Comparison of ENCODE assay signal across 10 mouse cellular contexts in the genomic region with DNA sequence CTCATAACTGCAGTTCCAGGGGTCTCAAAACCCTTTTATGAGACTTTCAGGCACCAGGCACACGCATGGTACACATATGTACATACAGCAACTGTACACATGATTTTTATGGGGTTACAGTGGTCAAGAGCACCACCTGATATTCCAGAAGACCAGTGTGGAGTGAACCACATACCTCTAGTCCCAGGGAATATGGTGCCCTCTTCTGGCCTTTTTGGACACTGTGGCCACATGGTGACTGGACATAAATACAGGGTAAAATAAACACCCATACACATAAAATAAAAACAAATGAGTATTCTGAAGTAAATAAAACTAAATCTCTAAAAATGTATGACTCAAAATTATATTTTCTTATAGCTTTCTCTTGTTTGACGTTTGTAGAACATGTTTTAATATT. TPM values are rescaled to one million over a fixed set of nuclear protein-coding genes. Genes with fewer than 3 reads are reported as not detected.
A peak's percentile ranks its signal among the peaks of the same experiment; 100 is the strongest.
DNase-seq lines count a peak whose midpoint lies in the region; ATAC-seq and TF ChIP-seq lines count a peak whose summit lies in the region.
"Had no signal": no experiment of that assay in that cellular context is flagged by ENCODE, and none has a peak within 500 bp of the region (broad histone marks: within the 10 kb centered on the region; RNA-seq: fewer than 3 reads in every experiment).

No protein-coding gene starts in this region.

- peak; percentile 12 for DNase-seq in hindbrain, postnatal 0 days (ENCODE audit: low spot score)
- DNase-seq in 416B (ENCODE audit: low read depth) (peak; percentile 85), MEL (ENCODE audit: low read depth, low spot score) (peak; percentile 22)
- peak; percentile 17 for DNase-seq in lung, adult 2 months
- DNase-seq in B cell, adult 2 months, result no peak

- H3K27ac ChIP-seq in hindbrain, postnatal 0 days, result no peak overlapping the region
- no peak overlapping the region for H3K27ac ChIP-seq in hindbrain, embryonic 16.5 days (ENCODE audit: low read depth, low read length)
- H3K27ac ChIP-seq in MEL (ENCODE audit: control insufficient read depth, low read depth, low read length), result no peak overlapping the region
- no peak overlapping the region for H3K27ac ChIP-seq in forebrain, embryonic 16.5 days (ENCODE audit: low read length)
- H3K27ac ChIP-seq: limb, embryonic 13.5 days; neural tube, embryonic 12.5 days had no signal

- H3K4me1 ChIP-seq in hindbrain, postnatal 0 days (ENCODE audit: insufficient read depth, low read length), result no peaks in the 10 kb centered on the region
- no peaks in the 10 kb centered on the region for H3K4me1 ChIP-seq in hindbrain, embryonic 16.5 days (ENCODE audit: control insufficient read depth, insufficient read depth, low read depth, low read length)
- peaks cover 0 to 14% of the 10 kb centered on the region in 2 experiments; a peak in 2 of 4 replicates for H3K4me1 ChIP-seq in MEL (ENCODE audit: control insufficient read depth in 1 of 2, insufficient read depth in 2 of 2, low read length in 2 of 2)
- H3K4me1 ChIP-seq in lung, adult 2 months (ENCODE audit: control insufficient read depth, insufficient read depth, low read length), result peaks cover 9% of the 10 kb centered on the region
- H3K4me1 ChIP-seq in forebrain, embryonic 16.5 days (replicated peaks; ENCODE audit: control insufficient read depth, insufficient read depth, low read length), result no peaks in the 10 kb centered on the region
- H3K4me1 ChIP-seq: limb, embryonic 13.5 days; neural tube, embryonic 12.5 days had no signal

- peak; percentile 51; the same call in 1 of the 2 replicates for TF ChIP-seq CTCF in hindbrain, postnatal 0 days (IDR thresholded peaks at IDR 0.05; ENCODE audit: low read depth)
- peak; percentile 17 to 27 (median 18); a peak in 4 of 6 replicates for TF ChIP-seq CTCF in MEL (IDR thresholded peaks at IDR 0.05 in 2 of 3, conservative IDR thresholded peaks at IDR 0.05 in 1 of 3; ENCODE audit: control insufficient read depth in 1 of 3, insufficient read depth in 1 of 3, low read depth in 2 of 3, low read length in 3 of 3, poor library complexity in 1 of 3, severe bottlenecking in 1 of 3)
- peak; percentile 18; the same call in 1 of the 2 replicates for TF ChIP-seq CTCF in lung, adult 2 months (IDR thresholded peaks at IDR 0.05; ENCODE audit: insufficient read depth, low read length)

- TF ChIP-seq POLR2A in MEL (IDR thresholded peaks at IDR 0.05; ENCODE audit: control insufficient read depth in 1 of 2, insufficient read depth in 1 of 2, low read depth in 1 of 2, low read length in 2 of 2, poor library complexity in 1 of 2), result no peak
- TF ChIP-seq POLR2A in lung, adult 2 months (IDR thresholded peaks at IDR 0.05; ENCODE audit: borderline replicate concordance, extremely low read depth, low read depth, low read length), result no peak

- H3K9ac ChIP-seq in hindbrain, postnatal 0 days (replicated peaks; ENCODE audit: low read length), result no peak overlapping the region
- H3K9ac ChIP-seq in hindbrain, embryonic 16.5 days (ENCODE audit: low read depth, low read length), result no peak overlapping the region
- no peak overlapping the region for H3K9ac ChIP-seq in MEL (ENCODE audit: control insufficient read depth, low read depth, low read length, poor library complexity, severe bottlenecking)
- no peak overlapping the region for H3K9ac ChIP-seq in forebrain, embryonic 16.5 days (replicated peaks; ENCODE audit: low read depth, low read length)
- H3K9ac ChIP-seq: limb, embryonic 13.5 days; neural tube, embryonic 12.5 days had no signal

- no peaks in the 10 kb centered on the region for H3K79me2 ChIP-seq in MEL (ENCODE audit: control insufficient read depth, insufficient read depth, low read length, poor library complexity)

- H3K36me3 ChIP-seq in hindbrain, postnatal 0 days (ENCODE audit: insufficient read depth, low read length), result no peaks in the 10 kb centered on the region
- H3K36me3 ChIP-seq in hindbrain, embryonic 16.5 days (ENCODE audit: control insufficient read depth, insufficient read depth, low read length), result no peaks in the 10 kb centered on the region
- peaks cover 0 to 5% of the 10 kb centered on the region in 2 experiments; a peak in 2 of 4 replicates for H3K36me3 ChIP-seq in MEL (ENCODE audit: control insufficient read depth in 1 of 2, insufficient read depth in 2 of 2, low read length in 2 of 2)
- H3K36me3 ChIP-seq in forebrain, embryonic 16.5 days (ENCODE audit: control insufficient read depth, insufficient read depth), result no peaks in the 10 kb centered on the region
- H3K36me3 ChIP-seq: limb, embryonic 13.5 days; neural tube, embryonic 12.5 days had no signal

- WGBS in hindbrain, postnatal 0 days, result 76% methylated on average over 2 of the region's 2 CpGs
- WGBS in hindbrain, embryonic 16.5 days, result 69% methylated on average over 2 of the region's 2 CpGs
- WGBS in lung, adult 2 months, result 73% methylated on average over 2 of the region's 2 CpGs
- WGBS in forebrain, embryonic 16.5 days, result 63% methylated on average over 2 of the region's 2 CpGs

- H3K4me3 ChIP-seq in hindbrain, postnatal 0 days (ENCODE audit: low read length), result no peak overlapping the region
- no peak overlapping the region for H3K4me3 ChIP-seq in hindbrain, embryonic 16.5 days (ENCODE audit: low read length)
- no peak overlapping the region for H3K4me3 ChIP-seq in MEL (ENCODE audit: control insufficient read depth in 1 of 2, insufficient read depth in 1 of 2, low read depth in 2 of 2, low read length in 2 of 2)
- H3K4me3 ChIP-seq in lung, adult 2 months (replicated peaks; ENCODE audit: extremely low read depth, low read depth, low read length), result no peak overlapping the region
- H3K4me3 ChIP-seq in forebrain, embryonic 16.5 days (replicated peaks; ENCODE audit: low read length), result no peak overlapping the region
- H3K4me3 ChIP-seq: limb, embryonic 13.5 days; neural tube, embryonic 12.5 days had no signal

- TF ChIP-seq EP300 in MEL (IDR thresholded peaks at IDR 0.05; ENCODE audit: low read depth in 1 of 2, low read length in 2 of 2), result no peak

- no peak; the same call in 1 of the 2 replicates for TF ChIP-seq RAD21 in MEL (IDR thresholded peaks at IDR 0.05; ENCODE audit: low read depth, low read length)

- ATAC-seq in hindbrain, postnatal 0 days, result peak; percentile 40; the same call in 1 of the 2 replicates
- ATAC-seq in hindbrain, embryonic 16.5 days, result no peak
- ATAC-seq in forebrain, embryonic 16.5 days, result no peak

- no peak overlapping the region for H3K4me2 ChIP-seq in hindbrain, postnatal 0 days (ENCODE audit: low read depth, low read length)
- H3K4me2 ChIP-seq in hindbrain, embryonic 16.5 days (ENCODE audit: low read length), result no peak overlapping the region
- H3K4me2 ChIP-seq in forebrain, embryonic 16.5 days (ENCODE audit: low read length), result no peak overlapping the region
- H3K4me2 ChIP-seq: limb, embryonic 13.5 days; neural tube, embryonic 12.5 days had no signal

- H3K9me3 ChIP-seq in hindbrain, postnatal 0 days (ENCODE audit: low read length), result no peaks in the 10 kb centered on the region
- no peaks in the 10 kb centered on the region for H3K9me3 ChIP-seq in hindbrain, embryonic 16.5 days (ENCODE audit: control insufficient read depth, low read length)
- H3K9me3 ChIP-seq in MEL (replicated peaks; ENCODE audit: insufficient read depth, low read length), result no peaks in the 10 kb centered on the region
- H3K9me3 ChIP-seq in forebrain, embryonic 16.5 days (ENCODE audit: control insufficient read depth, low read length), result no peaks in the 10 kb centered on the region
- H3K9me3 ChIP-seq: limb, embryonic 13.5 days; neural tube, embryonic 12.5 days had no signal

- H3K27me3 ChIP-seq in hindbrain, postnatal 0 days (ENCODE audit: insufficient read depth, low read length), result no peaks in the 10 kb centered on the region
- H3K27me3 ChIP-seq in hindbrain, embryonic 16.5 days (replicated peaks; ENCODE audit: control insufficient read depth, insufficient read depth, low read length), result no peaks in the 10 kb centered on the region
- peaks cover 0 to 1% of the 10 kb centered on the region in 2 experiments; a peak in 1 of 4 replicates for H3K27me3 ChIP-seq in MEL (ENCODE audit: control insufficient read depth in 1 of 2, insufficient read depth in 2 of 2, low read length in 2 of 2)
- no peaks in the 10 kb centered on the region for H3K27me3 ChIP-seq in forebrain, embryonic 16.5 days (replicated peaks; ENCODE audit: control insufficient read depth, insufficient read depth, low read length)
- H3K27me3 ChIP-seq: limb, embryonic 13.5 days; neural tube, embryonic 12.5 days had no signal

TF ChIP-seq in MEL, 35 proteins besides CTCF, POLR2A, EP300 and RAD21:
- no peak for TF ChIP-seq UBTF (IDR thresholded peaks at IDR 0.05; ENCODE audit: borderline replicate concordance, insufficient read depth, low read depth, low read length)
- peak; percentile 26; the same call in 1 of the 2 replicates for TF ChIP-seq SMC3 (IDR thresholded peaks at IDR 0.05; ENCODE audit: low read depth, low read length)
- TF ChIP-seq E2F4 (IDR thresholded peaks at IDR 0.05; ENCODE audit: borderline replicate concordance, low read depth, low read length), result no peak
- no peak for TF ChIP-seq BHLHE40 (IDR thresholded peaks at IDR 0.05; ENCODE audit: borderline replicate concordance, low read depth, low read length)
- TF ChIP-seq MEF2A (IDR thresholded peaks at IDR 0.05; ENCODE audit: extremely low read depth, insufficient replicate concordance, low read depth, low read length, poor library complexity, severe bottlenecking), result no peak
- 0 out of 2 replicates have a peak, but pooled peaks have one; percentile 18 for TF ChIP-seq ZC3H11A (IDR thresholded peaks at IDR 0.05; ENCODE audit: low read depth, low read length)
- no peak for TF ChIP-seq POLR2AphosphoS2 (IDR thresholded peaks at IDR 0.05; ENCODE audit: low read length)
- TF ChIP-seq NELFE (IDR thresholded peaks at IDR 0.05; ENCODE audit: low read depth, low read length), result no peak
TF ChIP-seq in MEL: peak in this region for 2.

RNA-seq across cellular contexts. Expression of a gene that starts 18.7 kb away (rescaled TPM):
- 0.11 and 1.1 TPM in 2 replicates for total RNA-seq in hindbrain, postnatal 0 days (2014; rRNA removed)
- polyA plus RNA-seq in hindbrain, postnatal 0 days (2015; fragmentation: Nextera tagmentation; extraction: Ambion mirVana), result 0.67 and 0.71 TPM in 2 replicates
- 0.44 and 0.75 TPM in 2 replicates for polyA plus RNA-seq in hindbrain, embryonic 16.5 days (2015; fragmentation: Nextera tagmentation; extraction: Ambion mirVana)
- total RNA-seq in MEL (2012; rRNA removed), result not detected in 2 replicates
- polyA plus RNA-seq in MEL (2012; ENCODE audit: insufficient read depth in 1 of 2, insufficient read length in 2 of 2, low read depth in 1 of 2, low replicate concordance in 2 of 2, missing spikeins in 1 of 2), result under 1 TPM in 1 of 2 experiments, not detected in 1; 0.06 TPM
- polyA plus RNA-seq in lung, adult 2 months (2012; rRNA removed), result 0.13 TPM in 1 of 2 replicates, not detected in the other
- polyA plus RNA-seq in forebrain, embryonic 16.5 days (2015; fragmentation: Nextera tagmentation; extraction: Ambion mirVana), result 0.10 TPM in 1 of 2 replicates, not detected in the other
- total RNA-seq: gastrocnemius, postnatal 36 days had no signal
- polyA plus RNA-seq: neural tube, embryonic 12.5 days had no signal

Comparison
In these comparisons a context has a peak if more than half of its experiments do, and no peak if none do; other contexts are left out.
1. DNase-seq: peak in hindbrain, postnatal 0 days (single experiment), 416B (single experiment), MEL (single experiment) and lung, adult 2 months (single experiment); none in B cell, adult 2 months (0 of 2).
2. Peak in every context shown above with its lines, with median percentiles within 50 percentile points of each other: CTCF ChIP-seq.